Mouse (Mus musculus): ENCODE measurements around the gene Zfp689.
"Not testable (repeated sequence)": the region's sequence is repeated elsewhere in the genome, so short reads cannot be mapped to it uniquely, and the experiment has no call there.

The Zfp689 gene

DNA sequence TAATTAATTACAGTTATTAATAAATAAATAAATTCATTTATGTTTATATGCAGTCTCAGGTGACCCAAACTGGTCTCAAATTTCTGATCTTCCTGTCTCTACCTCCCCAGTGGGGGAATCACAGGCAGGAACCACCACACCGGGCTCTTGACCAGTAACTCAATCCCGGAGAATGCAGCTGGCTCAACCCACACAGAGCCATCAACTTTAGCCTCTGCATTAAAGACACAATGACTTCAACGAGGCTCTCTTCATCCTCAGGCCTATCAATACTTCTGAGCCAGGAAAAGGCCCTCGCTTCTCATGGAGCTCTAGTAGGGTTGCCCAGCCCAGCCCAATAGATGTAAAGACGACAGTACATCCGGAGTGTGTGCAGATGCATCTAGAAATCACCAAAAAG, 44.9 kb downstream of the Zfp689 start:
- not testable (repeated sequence) for DNase-seq (ENCODE audit: low spot score in 2 of 2)

DNA sequence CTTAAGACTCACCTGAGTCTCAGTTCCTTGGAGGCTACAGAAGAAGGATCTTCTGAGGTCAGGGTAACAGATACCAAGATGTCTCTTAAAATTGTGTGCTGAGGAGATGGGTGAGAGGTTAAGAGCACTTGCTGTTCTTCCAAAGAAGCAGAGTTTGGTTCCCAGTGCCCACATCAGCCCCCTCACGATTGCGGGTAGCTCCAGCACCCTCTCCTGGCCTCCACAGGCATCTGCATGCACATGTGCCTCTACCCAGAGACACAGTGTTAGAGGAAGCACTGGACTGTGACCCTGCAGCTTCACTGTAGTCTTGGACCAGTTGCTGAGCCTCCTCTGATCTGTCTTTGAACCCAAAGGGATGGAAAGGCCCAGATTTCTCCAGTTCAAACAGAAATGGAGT, 46.0 kb downstream of the Zfp689 start:
- no peak for DNase-seq (ENCODE audit: low spot score in 2 of 2)

GRCm38 (mm10) chr7:127400355-127400754, 48.6 kb downstream of the Zfp689 start:
- no peak for DNase-seq (ENCODE audit: low spot score in 2 of 2)

- DNase-seq (ENCODE audit: low spot score in 2 of 2): no peak
These were observed 55.0 kb downstream of the Zfp689 start for GRCm38 (mm10) chr7:127393944-127394333.

DNA sequence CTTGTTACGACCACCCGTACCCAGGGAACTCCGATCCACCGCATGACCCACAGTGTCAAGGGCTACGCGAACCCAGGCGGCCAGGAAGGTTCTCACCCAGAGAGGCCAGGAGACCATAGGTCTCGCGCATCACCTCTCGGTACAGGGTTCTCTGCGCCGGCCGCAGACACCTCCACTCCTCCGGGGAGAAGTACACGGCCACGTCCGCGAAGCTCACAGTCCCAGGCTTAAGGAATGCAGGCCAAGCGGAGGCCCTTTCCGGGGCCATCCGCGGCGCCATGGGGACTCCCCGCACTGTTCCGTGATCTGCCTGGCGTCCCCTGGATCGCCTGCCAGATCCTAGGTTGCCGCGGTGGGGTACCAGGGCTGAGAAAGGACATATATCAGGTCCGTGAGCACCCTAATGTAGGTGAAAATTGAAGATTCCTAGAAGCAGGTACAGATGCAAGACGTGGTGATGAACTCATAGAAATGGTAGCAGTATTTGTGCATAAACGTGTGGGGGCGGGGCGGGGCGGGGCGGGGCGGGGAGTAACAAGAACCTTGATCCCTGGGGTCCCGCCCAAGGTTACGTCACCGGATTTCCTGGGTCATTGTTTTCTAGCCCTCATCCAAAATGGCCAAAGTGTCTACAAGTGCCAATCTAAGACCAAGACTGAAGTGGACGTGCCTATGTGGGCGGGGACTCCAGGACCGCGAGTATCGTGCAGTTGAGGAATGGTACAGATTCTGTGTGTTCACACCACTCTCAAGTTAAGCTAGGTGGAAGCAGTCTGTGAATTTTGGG, 55.6 kb downstream of the Zfp689 start, which contains the start of gene E430018J23Rik:
TSS of gene E430018J23Rik (minus strand) at position 473 of the 787 bp plus-strand sequence.
- DNase-seq (ENCODE audit: low spot score in 2 of 2): peak; percentile 97

DNA sequence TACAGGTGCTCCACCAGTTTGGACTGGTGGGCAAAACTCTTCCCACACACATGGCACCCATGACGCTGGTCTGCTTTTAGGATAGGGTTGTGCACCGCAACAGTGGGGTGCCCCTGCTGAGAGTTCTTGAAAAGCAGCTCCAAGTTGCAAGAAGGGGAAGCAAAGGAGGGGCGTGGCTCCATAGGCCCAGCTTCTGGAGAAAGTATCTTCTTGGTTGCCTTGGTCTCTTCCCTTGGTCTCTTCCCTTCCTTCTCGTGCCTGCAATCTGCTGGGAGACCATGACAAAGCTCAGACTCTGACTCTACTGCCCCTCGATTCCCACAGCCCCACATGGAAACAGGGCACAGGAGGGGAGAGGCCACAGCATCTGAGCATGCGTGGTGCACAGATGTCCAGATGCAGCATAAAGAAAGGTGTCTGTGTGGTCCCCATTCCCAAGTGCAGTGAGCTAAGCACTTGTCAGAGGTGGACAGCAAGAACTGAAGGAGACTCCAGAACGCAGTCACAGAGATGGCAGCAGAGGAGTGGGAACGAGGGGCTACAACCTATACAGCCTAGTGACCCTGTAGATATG, 56.6 kb downstream of the Zfp689 start:
- no peak for DNase-seq (ENCODE audit: low spot score in 2 of 2)
